Mouse (Mus musculus) heart, embryonic 14.5 days (tissue): ENCODE results near the gene Dync1li1. TPM values are rescaled to one million over a fixed set of nuclear protein-coding genes. Genes with fewer than 3 reads are reported as not detected.

ENCODE experiments used
- ATAC-seq: fragments of 200-750 bp; cut with Nextera tagmentation; 2 replicates; pipeline ENCODE4 v1.8.0; 2017; ENCODE audit warnings: low read depth, moderate TSS enrichment; ENCODE audit not compliant: insufficient number of reproducible peaks, insufficient read depth, low FRiP score
- H3K27ac ChIP-seq, 2 experiments: fragments of 200-500 bp in 1 of 2; fragments of 300-500 bp in 1 of 2; sonication (generic) in 1 of 2; replicated peaks in 1 of 2; 2 replicates each; pipeline ENCODE4 v1.5.1; 2012 to 2014; ENCODE audit warnings: low read depth in 2 of 2, low read length in 2 of 2, control low read depth in 1 of 2, mild to moderate bottlenecking in 1 of 2, mixed read lengths in 1 of 2; ENCODE audit not compliant: control insufficient read depth in 1 of 2, insufficient read depth in 1 of 2
- H3K27me3 ChIP-seq: fragments of 300-500 bp; sonication (generic); 2 replicates; pipeline ENCODE4 v1.6.1; 2014; ENCODE audit warnings: mild to moderate bottlenecking, low read length, control low read depth; ENCODE audit not compliant: control insufficient read depth, insufficient read depth
- H3K36me3 ChIP-seq: fragments of 300-500 bp; sonication (generic); 2 replicates; pipeline ENCODE4 v1.6.1; 2014; ENCODE audit warnings: mild to moderate bottlenecking, control low read depth, low read length, mixed read lengths; ENCODE audit not compliant: control insufficient read depth, insufficient read depth
- H3K4me1 ChIP-seq, 2 experiments: fragments of 200-500 bp in 1 of 2; fragments of 300-500 bp in 1 of 2; sonication (generic) in 1 of 2; 2 replicates each; pipeline ENCODE4 v1.6.1; 2012 to 2014; ENCODE audit warnings: low read length in 2 of 2, control low read depth in 1 of 2, mixed read lengths in 1 of 2; ENCODE audit not compliant: control insufficient read depth in 2 of 2, insufficient read depth in 2 of 2
- H3K4me2 ChIP-seq: fragments of 300-500 bp; sonication (generic); 2 replicates; pipeline ENCODE4 v1.6.1; 2014; ENCODE audit warnings: mild to moderate bottlenecking, low read length
- H3K4me3 ChIP-seq, 2 experiments: fragments of 200-500 bp in 1 of 2; fragments of 300-500 bp in 1 of 2; sonication (generic) in 1 of 2; 2 replicates each; pipeline ENCODE4 v1.5.1; 2012 to 2014; ENCODE audit warnings: low read length in 2 of 2, mild to moderate bottlenecking in 2 of 2, control low read depth in 1 of 2, low read depth in 1 of 2, moderate library complexity in 1 of 2; ENCODE audit not compliant: control insufficient read depth in 1 of 2, insufficient read depth in 1 of 2
- H3K9ac ChIP-seq: fragments of 300-500 bp; sonication (generic); 2 replicates; pipeline ENCODE4 v1.6.1; 2014; ENCODE audit warnings: mild to moderate bottlenecking, low read length
- H3K9me3 ChIP-seq: fragments of 300-500 bp; sonication (generic); 2 replicates; pipeline ENCODE4 v1.6.1; 2016; ENCODE audit warnings: low read length, control low read depth; ENCODE audit not compliant: control insufficient read depth
- WGBS: fragments of 180-500 bp; shearing (Covaris S2); extraction: QIAGEN DNeasy Blood & Tissue Kit; methylation state at CpG from one replicate; pipeline ENCODE4 v1.1.7; 2014; 5-methylcytosine and 5-hydroxymethylcytosine counted together
- polyA plus RNA-seq: library from polyadenylated mRNA; unstranded; fragments of >200 nt; fragmentation: Nextera tagmentation; extraction: Ambion mirVana; gene quantifications from 2 replicates; pipeline ENCODE4 v1.2.1, GENCODE M21; 2014

Dync1li1 gene
- polyA plus RNA-seq, 1 experiment from 2014 or later, result 80.1 TPM

- WGBS, result 75% methylated on average over 7 of the region's 7 CpGs
- no peaks in the 10 kb centered on the region for H3K27me3 ChIP-seq
- no peak overlapping the region for H3K9ac ChIP-seq
- H3K4me2 ChIP-seq, result no peak overlapping the region
- peaks cover 17% of the 10 kb centered on the region for H3K36me3 ChIP-seq
- no peak overlapping the region for H3K27ac ChIP-seq
- H3K9me3 ChIP-seq, result no peaks in the 10 kb centered on the region
- ATAC-seq, result no peak
- peaks cover 6 to 18% of the 10 kb centered on the region in 2 experiments; a peak in 3 of 4 replicates for H3K4me1 ChIP-seq
- no peak overlapping the region for H3K4me3 ChIP-seq
Measured at GRCm38 (mm10) chr9:114771565-114771964, 83.0 kb downstream of the Dync1li1 start.

Other genes starting within 250 kb of the Dync1li1 start
- not detected in 2 replicates for gene Ccr4, start 183.9 kb upstream of the Dync1li1 start, polyA plus RNA-seq
- 0.77 and 2.7 TPM in 2 replicates for gene C130032M10Rik, start 173.1 kb upstream of the Dync1li1 start, polyA plus RNA-seq
- gene Trim71, start 124.4 kb upstream of the Dync1li1 start, polyA plus RNA-seq, result 0.05 TPM in 1 of 2 replicates, not detected in the other
- gene Cnot10, start 48.6 kb upstream of the Dync1li1 start, polyA plus RNA-seq, result 34.5 and 36.4 TPM in 2 replicates
- gene Cmtm6, start 42.3 kb downstream of the Dync1li1 start, polyA plus RNA-seq, result 41.9 and 45.2 TPM in 2 replicates
- 85.2 and 122 TPM in 2 replicates for gene Cmtm7, start 93.1 kb downstream of the Dync1li1 start, polyA plus RNA-seq
- 14.9 and 15.1 TPM in 2 replicates for gene Cmtm8, start 155.4 kb downstream of the Dync1li1 start, polyA plus RNA-seq
- 13.9 and 14.6 TPM in 2 replicates for gene Gpd1l, start 245.2 kb downstream of the Dync1li1 start, polyA plus RNA-seq